Mouse (Mus musculus): Measurements from ENCODE around the gene Mavs. TPM values are rescaled to one million over a fixed set of nuclear protein-coding genes. Genes with fewer than 3 reads are reported as not detected.
"Not testable (repeated sequence)": the region's sequence is repeated elsewhere in the genome, so short reads cannot be mapped to it uniquely, and the experiment has no call there.

Gene Mavs
- polyA plus RNA-seq, 1 experiment from 2014 or later = 16.3 TPM

DNA sequence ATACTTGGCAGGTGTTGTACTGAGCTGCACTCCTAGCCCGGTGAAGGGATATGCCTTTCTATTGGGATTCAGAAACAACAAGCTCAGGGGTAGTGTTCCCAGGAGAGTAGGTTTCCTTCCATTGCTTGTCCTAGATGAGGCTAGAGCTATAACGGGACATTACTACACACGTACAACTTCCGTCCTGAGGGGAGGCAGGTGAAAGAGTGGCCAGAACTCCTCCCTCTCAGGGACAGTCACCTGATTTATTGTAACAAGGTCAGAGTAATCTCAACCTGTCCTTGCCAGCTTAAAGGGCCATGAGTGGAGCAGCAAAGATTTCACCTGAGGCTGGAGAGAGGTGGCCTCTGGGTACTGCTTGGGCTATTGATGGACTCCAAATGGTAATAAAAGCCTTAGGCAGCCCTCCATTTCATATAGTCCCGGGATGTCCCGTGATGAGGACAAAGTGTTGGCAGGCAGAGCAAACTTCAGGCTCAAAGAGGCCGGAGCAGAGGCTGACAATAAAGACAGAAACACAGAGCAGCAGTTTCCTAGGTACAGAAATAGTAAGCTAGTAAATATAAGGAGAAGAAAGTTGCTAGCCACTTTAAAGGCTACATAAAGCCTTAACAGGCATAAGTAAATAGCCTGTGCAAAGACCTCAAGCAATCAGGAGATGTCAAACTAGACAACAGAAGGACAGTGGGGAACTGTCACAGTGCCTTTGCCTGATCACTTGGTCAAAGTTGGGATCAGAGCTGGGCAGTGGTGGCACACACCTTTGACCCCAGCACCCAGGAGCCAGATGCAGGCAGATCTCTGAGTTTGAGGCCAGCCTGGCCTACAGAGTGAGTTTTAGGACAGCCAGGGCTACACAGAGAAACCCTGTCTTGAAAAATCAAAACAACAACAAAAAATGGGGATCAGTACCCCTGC lies 17.7 kb upstream of the Mavs start:
- H3K9ac ChIP-seq = no peak overlapping the region
- H3K4me1 ChIP-seq = peaks cover 2% of the 10 kb centered on the region; the same call in 1 of the 2 replicates
- no peak overlapping the region for H3K4me3 ChIP-seq
- 84% methylated on average over 7 of the region's 7 CpGs for WGBS
- H3K36me3 ChIP-seq = 0 out of 2 replicates have a peak, but pooled peaks cover 5% of the 10 kb centered on the region
- no peak for ATAC-seq (ENCODE audit: insufficient number of reproducible peaks, insufficient read depth, low FRiP score, low TSS enrichment)
- H3K4me2 ChIP-seq (replicated peaks) = no peak overlapping the region
- H3K9me3 ChIP-seq = no peaks in the 10 kb centered on the region
- H3K27me3 ChIP-seq = no peaks in the 10 kb centered on the region
- H3K27ac ChIP-seq = no peak overlapping the region

DNA sequence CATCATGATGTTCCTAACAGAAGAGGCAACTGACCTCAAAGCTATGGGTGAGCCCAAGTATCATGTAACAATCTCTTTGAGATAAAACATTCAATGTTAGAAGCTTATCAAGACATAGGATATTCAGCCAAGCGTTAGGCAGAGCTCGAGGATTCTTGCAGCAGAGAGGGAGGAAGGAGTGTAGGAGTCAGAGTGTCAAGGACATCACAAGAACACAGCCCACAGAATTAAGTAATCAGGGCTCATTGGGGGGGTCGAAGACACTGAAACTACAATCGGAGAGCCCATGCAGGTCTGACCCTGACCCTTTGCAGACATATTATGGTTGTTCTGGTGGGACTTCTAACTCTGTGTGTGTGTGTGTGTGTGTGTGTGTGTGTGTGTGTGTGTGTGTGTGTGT lies 13.8 kb upstream of the Mavs start:
- Histone ChIP-seq H3K4me1 (no peaks in the 10 kb centered on the region), H3K9ac (no peak overlapping the region), H3K4me2 (replicated peaks) (no peak overlapping the region), H3K36me3 (no peaks in the 10 kb centered on the region), H3K27me3 (no peaks in the 10 kb centered on the region), H3K4me3 (no peak overlapping the region), H3K9me3 (no peaks in the 10 kb centered on the region), H3K27ac (no peak overlapping the region)
- WGBS = 69% methylated on average over 4 of the region's 4 CpGs
- ATAC-seq (ENCODE audit: insufficient number of reproducible peaks, insufficient read depth, low FRiP score, low TSS enrichment) = no peak

DNA sequence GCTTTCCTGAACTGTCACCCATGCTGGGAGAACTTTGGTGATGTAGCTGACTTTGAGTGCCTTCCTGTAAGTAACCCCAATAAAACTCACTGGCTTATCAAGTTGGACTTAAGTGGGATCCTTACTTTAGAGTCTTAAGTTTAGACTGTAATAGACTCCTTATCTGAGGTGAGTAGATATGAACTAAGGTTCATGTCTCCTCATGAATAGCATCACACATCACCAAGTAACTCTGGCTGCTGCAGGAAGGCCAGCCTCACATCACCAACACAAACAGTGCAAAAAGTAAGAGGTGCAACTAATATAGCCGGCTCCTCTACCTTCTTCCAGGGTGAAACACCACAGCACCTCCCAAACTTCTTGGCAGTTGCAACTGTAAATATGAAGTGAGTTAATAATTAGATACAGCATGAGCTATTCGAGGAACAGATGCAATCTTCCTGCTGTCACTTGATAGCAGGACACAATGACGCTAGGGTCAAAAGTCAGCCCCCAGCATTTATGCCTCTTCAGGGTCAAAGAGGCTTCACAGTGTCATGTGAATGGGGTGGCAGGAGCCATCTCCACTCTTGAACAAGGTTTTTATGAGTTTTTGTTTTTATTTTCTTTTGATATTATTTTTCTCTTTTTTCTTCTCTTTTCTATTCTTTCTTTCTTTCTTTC lies 11.9 kb upstream of the Mavs start:
- no peaks in the 10 kb centered on the region for H3K4me1 ChIP-seq
- no peaks in the 10 kb centered on the region for H3K9me3 ChIP-seq
- no peak overlapping the region for H3K9ac ChIP-seq
- H3K4me2 ChIP-seq (replicated peaks) = no peak overlapping the region
- H3K27ac ChIP-seq = no peak overlapping the region
- no peak for ATAC-seq (ENCODE audit: insufficient number of reproducible peaks, insufficient read depth, low FRiP score, low TSS enrichment)
- H3K4me3 ChIP-seq = no peak overlapping the region
- H3K27me3 ChIP-seq = no peaks in the 10 kb centered on the region
- WGBS = 63% methylated on average over 3 of the region's 3 CpGs
- no peaks in the 10 kb centered on the region for H3K36me3 ChIP-seq

DNA sequence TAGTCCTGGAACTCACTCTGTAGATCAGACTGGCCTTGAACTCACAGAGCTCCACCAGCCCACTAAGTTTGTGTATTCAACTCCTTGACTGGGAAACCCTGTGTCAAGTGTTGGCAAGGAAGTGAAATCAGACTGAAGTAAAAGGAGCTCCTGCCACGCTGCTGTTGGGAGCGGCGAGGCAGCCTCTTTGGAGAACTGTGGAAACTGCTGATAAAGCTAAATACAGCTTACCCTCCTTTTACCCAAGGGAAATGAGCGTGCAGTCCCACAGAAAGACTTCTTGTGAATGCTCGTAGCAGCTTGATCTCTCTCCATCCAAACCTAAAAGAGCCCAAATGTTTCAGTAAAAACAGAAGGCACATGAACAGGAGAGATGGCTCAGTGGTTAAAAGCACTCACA lies 11.3 kb upstream of the Mavs start:
- Histone ChIP-seq H3K27me3 (no peaks in the 10 kb centered on the region), H3K4me3 (no peak overlapping the region), H3K9ac (no peak overlapping the region), H3K9me3 (no peaks in the 10 kb centered on the region), H3K27ac (no peak overlapping the region), H3K36me3 (no peaks in the 10 kb centered on the region), H3K4me1 (no peaks in the 10 kb centered on the region), H3K4me2 (replicated peaks) (no peak overlapping the region)
- 69% methylated on average over 5 of the region's 5 CpGs for WGBS
- ATAC-seq (ENCODE audit: insufficient number of reproducible peaks, insufficient read depth, low FRiP score, low TSS enrichment) = no peak

DNA sequence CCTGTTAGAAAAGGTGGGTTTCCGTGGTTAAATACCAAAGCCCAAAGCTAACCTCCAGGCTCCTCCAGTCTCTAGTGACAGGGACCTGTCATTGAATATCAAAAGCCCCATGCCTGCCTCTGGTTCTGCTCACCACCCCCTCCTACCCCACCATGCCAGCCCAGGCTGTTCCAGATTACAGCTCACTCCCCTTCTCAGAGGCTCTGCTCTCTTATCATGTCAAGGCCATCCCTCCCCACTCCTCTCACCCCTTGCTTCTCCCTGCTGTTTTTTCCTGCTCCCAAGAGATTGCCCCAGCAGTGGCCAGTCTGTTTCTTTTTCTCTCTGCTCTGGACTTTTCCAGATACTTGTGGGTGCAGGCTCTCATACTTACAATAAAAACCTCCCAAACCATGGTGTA lies 10.3 kb upstream of the Mavs start:
- 70% methylated on average over 1 of the region's 1 CpGs for WGBS
- ATAC-seq (ENCODE audit: insufficient number of reproducible peaks, insufficient read depth, low FRiP score, low TSS enrichment) = no peak
- H3K9ac ChIP-seq = no peak overlapping the region
- no peak overlapping the region for H3K4me3 ChIP-seq
- no peaks in the 10 kb centered on the region for H3K27me3 ChIP-seq
- no peaks in the 10 kb centered on the region for H3K9me3 ChIP-seq
- H3K4me2 ChIP-seq (replicated peaks) = no peak overlapping the region
- no peaks in the 10 kb centered on the region for H3K36me3 ChIP-seq
- H3K4me1 ChIP-seq = no peaks in the 10 kb centered on the region
- no peak overlapping the region for H3K27ac ChIP-seq

DNA sequence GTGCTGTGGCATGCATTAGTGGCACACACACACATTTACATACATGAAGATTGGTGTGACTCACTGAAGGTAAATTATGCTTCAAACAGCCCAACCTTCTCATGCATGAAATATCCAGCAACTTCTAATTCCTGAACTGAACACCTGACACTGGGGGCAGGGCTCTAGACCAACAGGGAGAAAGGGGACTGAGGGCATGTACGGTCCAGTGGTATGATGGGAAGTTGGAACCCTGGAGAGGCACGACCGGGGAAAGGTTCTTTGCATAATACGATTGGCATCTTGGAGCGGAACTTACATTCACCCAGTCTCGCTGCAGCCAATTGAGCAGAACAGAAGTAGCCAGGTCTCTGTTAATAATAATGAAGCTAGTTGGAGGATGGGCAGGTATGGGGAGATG lies 8.7 kb upstream of the Mavs start:
- H3K36me3 ChIP-seq = no peaks in the 10 kb centered on the region
- no peak overlapping the region for H3K4me2 ChIP-seq (replicated peaks)
- H3K27ac ChIP-seq = no peak overlapping the region
- 85% methylated on average over 6 of the region's 6 CpGs for WGBS
- no peaks in the 10 kb centered on the region for H3K9me3 ChIP-seq
- no peaks in the 10 kb centered on the region for H3K27me3 ChIP-seq
- no peak overlapping the region for H3K4me3 ChIP-seq
- ATAC-seq (ENCODE audit: insufficient number of reproducible peaks, insufficient read depth, low FRiP score, low TSS enrichment) = no peak
- H3K4me1 ChIP-seq = no peaks in the 10 kb centered on the region
- H3K9ac ChIP-seq = no peak overlapping the region

DNA sequence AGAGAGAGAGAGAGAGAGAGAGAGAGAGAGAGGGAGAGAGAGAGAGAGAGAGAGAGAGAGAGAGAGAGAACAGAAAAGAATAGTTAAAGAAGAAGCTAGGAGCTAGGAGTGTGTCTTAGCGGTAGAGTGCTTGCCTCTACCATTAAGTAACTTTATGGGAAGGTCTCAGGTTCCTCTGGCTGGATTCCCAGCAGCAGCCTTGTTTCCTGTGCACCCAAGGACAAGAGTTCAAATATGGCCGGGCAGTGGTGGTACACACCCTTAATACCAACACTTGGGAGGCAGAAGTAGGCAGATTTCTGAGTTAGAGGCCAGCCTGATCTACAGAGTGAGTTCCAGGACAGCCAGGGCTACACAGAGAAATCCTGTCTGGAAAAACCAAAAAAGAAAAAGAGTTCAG lies 7.2 kb upstream of the Mavs start:
- ATAC-seq (ENCODE audit: insufficient number of reproducible peaks, insufficient read depth, low FRiP score, low TSS enrichment) = not testable (repeated sequence)
- 80% methylated on average over 2 of the region's 2 CpGs for WGBS

DNA sequence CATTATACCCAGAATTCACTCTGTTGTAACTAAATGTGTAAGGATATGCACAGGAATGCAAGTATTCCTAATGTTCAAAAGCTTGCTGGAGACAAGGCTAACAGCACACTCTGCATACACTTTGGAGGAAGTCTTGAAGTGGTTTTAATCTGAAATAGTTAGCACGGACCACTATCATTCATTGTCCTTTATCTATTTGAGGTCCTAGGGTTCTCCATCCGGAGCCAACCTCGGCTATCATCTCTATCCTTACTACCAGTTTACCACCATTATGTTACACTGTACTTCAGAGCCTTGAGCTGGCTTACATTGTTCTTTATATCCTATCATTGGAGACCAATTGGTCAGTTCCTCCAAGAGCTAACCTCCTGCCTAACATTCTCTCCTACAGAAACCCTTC lies 6.6 kb upstream of the Mavs start:
- WGBS = 79% methylated on average over 3 of the region's 3 CpGs
- H3K9me3 ChIP-seq = no peaks in the 10 kb centered on the region
- H3K4me2 ChIP-seq (replicated peaks) = no peak overlapping the region
- H3K4me3 ChIP-seq = no peak overlapping the region
- ATAC-seq (ENCODE audit: insufficient number of reproducible peaks, insufficient read depth, low FRiP score, low TSS enrichment) = no peak
- no peak overlapping the region for H3K27ac ChIP-seq
- H3K27me3 ChIP-seq = no peaks in the 10 kb centered on the region
- no peaks in the 10 kb centered on the region for H3K4me1 ChIP-seq
- no peak overlapping the region for H3K9ac ChIP-seq
- H3K36me3 ChIP-seq = no peaks in the 10 kb centered on the region

More for the DNA sequence above, 7.2 kb upstream of the Mavs start:
- not testable (repeated sequence) for H3K27ac ChIP-seq; H3K9ac ChIP-seq; H3K27me3 ChIP-seq; H3K36me3 ChIP-seq; H3K4me3 ChIP-seq; H3K9me3 ChIP-seq; H3K4me1 ChIP-seq; H3K4me2 ChIP-seq (replicated peaks)

DNA sequence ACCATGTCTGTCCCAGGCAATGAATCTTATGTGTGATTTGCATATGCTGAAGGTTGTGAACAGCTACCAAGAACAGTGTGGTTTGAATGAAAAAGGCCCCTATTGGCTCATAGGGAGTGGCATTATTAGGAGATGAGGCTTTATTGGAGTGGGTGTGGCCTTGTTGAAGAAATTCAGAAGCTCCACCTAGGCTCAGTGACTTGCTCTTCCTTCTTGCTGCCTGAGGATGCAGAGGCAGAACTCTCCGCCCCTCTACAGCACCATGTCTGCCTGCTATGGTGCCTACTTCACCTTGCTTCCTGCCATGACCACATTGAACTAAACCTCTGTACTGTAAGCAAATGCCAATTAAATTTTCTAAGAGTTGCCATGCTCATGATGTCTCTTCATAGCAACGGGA lies 1.3 kb upstream of the Mavs start:
- ATAC-seq (ENCODE audit: insufficient number of reproducible peaks, insufficient read depth, low FRiP score, low TSS enrichment) = no peak
- Histone ChIP-seq H3K9me3 (no peaks in the 10 kb centered on the region), H3K27me3 (no peaks in the 10 kb centered on the region), H3K4me2 (replicated peaks) (no peak overlapping the region), H3K36me3 (no peaks in the 10 kb centered on the region), H3K4me1 (peaks cover 23% of the 10 kb centered on the region), H3K27ac (no peak overlapping the region), H3K9ac (no peak overlapping the region), H3K4me3 (no peak overlapping the region)
- 92% methylated on average over 2 of the region's 2 CpGs for WGBS

DNA sequence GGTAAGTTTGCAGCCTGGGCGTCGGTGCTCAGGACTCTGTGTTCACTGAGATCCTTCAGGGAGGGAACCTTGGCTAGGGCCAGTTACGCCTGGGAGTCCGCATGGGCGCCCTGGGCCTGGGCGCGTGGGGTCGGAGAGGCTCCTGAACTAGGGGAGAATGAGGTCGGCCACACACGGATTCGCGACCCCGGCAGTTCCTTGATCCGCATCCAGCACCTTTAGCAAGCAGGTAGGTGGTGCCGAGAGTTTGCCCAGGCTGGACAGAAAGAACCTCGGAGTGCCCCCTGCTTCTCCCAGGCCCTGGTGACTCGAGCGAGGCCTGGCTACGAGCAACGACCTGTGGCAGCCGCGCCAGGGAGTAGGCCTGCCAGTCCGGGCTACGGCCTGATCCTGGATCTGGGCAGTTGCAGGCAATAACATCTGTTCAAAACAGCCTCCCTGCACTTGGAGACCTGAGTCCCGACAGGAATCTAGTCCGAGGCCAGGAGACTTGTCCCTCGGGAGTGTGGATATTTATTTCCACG lies 326 bp downstream of the Mavs start:
- H3K36me3 ChIP-seq = peaks cover 5% of the 10 kb centered on the region
- peak overlapping the region; percentile 61; the same call in 1 of the 2 replicates for H3K27ac ChIP-seq
- ATAC-seq (ENCODE audit: insufficient number of reproducible peaks, insufficient read depth, low FRiP score, low TSS enrichment) = peak; percentile 32; the same call in 1 of the 2 replicates
- H3K4me3 ChIP-seq = peak overlapping the region; percentile 57
- H3K9me3 ChIP-seq = no peaks in the 10 kb centered on the region
- peak overlapping the region; percentile 72 for H3K4me2 ChIP-seq (replicated peaks)
- peaks cover 23% of the 10 kb centered on the region for H3K4me1 ChIP-seq
- H3K9ac ChIP-seq = peak overlapping the region; percentile 77
- 14% methylated on average over 28 of the region's 28 CpGs for WGBS
- no peaks in the 10 kb centered on the region for H3K27me3 ChIP-seq

DNA sequence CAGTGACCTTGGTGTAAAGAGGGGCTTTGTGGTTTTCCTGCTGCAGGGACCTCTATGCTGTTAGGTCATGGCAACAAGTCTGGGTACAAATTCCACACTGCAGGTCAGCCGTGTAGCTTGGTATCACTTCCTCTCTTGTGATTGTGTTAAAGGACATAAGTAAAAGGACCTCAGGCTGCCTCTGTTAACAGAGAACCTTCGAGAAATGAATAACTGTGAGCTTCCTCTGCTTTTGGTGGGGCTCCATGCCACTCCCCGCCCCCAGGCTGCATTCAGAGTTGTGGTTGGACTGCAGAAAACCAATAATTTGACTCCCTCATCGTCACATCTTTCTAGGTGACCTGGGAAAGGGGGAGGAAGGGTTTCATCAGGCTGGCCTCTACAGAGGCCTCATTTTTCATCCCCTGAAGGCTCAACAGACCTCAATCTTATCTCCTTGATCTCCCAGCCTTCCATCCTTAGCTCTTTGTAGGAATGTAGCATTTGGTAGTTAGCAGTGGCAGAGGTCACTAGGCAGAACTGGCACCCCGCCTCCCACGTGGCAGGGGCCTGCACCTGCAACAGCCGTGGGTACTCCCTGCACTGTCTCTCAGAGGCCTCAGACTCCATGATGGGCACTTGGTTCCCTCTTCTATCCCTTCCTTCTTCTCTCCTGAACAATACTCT lies 1.2 kb downstream of the Mavs start:
- Histone ChIP-seq H3K4me2 (replicated peaks) (peak overlapping the region; percentile 72), H3K27me3 (no peaks in the 10 kb centered on the region), H3K27ac (no peak overlapping the region), H3K4me3 (peak overlapping the region; percentile 57), H3K9me3 (no peaks in the 10 kb centered on the region), H3K9ac (peak overlapping the region; percentile 77; the same call in 1 of the 2 replicates), H3K4me1 (peaks cover 23% of the 10 kb centered on the region), H3K36me3 (peaks cover 11% of the 10 kb centered on the region)
- WGBS = 70% methylated on average over 7 of the region's 7 CpGs
- ATAC-seq (ENCODE audit: insufficient number of reproducible peaks, insufficient read depth, low FRiP score, low TSS enrichment) = no peak
